Mouse (Mus musculus) kidney, adult 2 months (tissue): ENCODE data around the gene Tspyl3.

Source experiments
- CTCF ChIP-seq: fragments of 200-500 bp; conservative IDR thresholded peaks from 2 replicates; pipeline ENCODE4 v1.5.1; 2011; ENCODE audit warnings: low read depth, mild to moderate bottlenecking, control low read depth, low read length, moderate library complexity, mixed read lengths; ENCODE audit not compliant: insufficient read depth, insufficient read length
- POLR2A ChIP-seq: fragments of 200-500 bp; IDR thresholded peaks from one replicate; pipeline ENCODE4 v1.6.1; 2011; ENCODE audit warnings: low read depth, low read length, control low read depth

- TF ChIP-seq CTCF: no peak
- no peak for TF ChIP-seq POLR2A
Observed at GRCm38 (mm10) chr2:153221620-153222019, 3.6 kb downstream of the Tspyl3 start.
